Mouse (Mus musculus): ENCODE data around the gene Krtcap2.

DNA sequence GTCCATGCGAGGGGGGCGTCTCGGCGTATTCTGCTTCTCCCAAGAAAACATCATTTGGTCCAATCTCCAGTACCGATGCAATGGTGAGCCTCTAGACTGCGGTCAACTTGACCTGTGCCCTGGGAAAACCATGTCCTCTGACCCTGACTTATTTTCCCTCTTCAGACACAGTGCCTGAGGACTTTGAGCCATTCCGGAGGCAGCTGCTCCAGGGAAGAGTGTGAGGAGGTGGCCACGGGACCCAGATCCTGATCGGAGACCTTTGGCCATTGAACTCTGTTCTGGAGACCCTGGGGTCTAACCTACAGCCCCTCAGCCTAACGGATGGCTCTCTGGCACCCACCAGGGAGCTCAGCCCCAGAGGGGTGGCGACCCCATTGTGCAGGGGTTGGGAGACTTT, 19.4 kb upstream of the Krtcap2 start:
- TF ChIP-seq CTCF (IDR thresholded peaks at IDR 0.05; ENCODE audit: low read depth): no peak
- no peak for TF ChIP-seq EP300 (IDR thresholded peaks at IDR 0.05; ENCODE audit: low read depth)

All from liver, embryonic 14.5 days (tissue).